Comparison of ENCODE assay signal across 12 mouse cellular contexts in the genomic region with DNA sequence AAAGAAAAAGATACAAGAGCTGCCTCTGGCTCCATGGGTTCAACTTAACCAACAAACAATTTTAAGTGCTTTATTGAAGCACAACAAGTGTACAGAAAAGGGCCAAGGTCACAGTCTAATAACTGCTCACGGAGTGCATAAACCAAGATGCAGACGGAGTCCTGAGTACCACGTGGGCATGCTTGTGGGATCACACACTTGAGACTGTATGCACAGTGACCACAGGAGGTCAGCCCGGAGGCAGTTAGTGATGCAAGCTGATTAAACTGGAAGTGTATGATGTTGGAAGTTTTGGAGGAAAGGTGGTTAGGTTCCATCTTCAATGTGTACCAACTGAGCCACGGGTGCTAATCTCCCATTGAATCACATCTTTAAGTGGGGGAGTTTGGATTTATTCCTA.
DNase-seq lines count a peak whose midpoint lies in the region; TF ChIP-seq lines count a peak whose summit lies in the region.
"Had no signal": no experiment of that assay in that cellular context is flagged by ENCODE, and none has a peak within 500 bp of the region (broad histone marks: within the 10 kb centered on the region; RNA-seq: fewer than 3 reads in every experiment).

No protein-coding gene starts in this region.

- 68% methylated on average over 5 of the region's 5 CpGs for WGBS in thymus, adult 2 months

- peak; percentile 7 for DNase-seq in adrenal gland, postnatal 25 days
- no peak for DNase-seq in adrenal gland, postnatal 10 days
- DNase-seq in left cerebral cortex, adult 2 months (ENCODE audit: extremely low spot score in 1 of 2, low spot score in 2 of 2), result no peak
- DNase-seq in left cerebral cortex, postnatal 25 days (ENCODE audit: low spot score in 2 of 2), result no peak
- peak; percentile 59 for DNase-seq in kidney, postnatal 10 days
- DNase-seq in retina, adult 2 months (ENCODE audit: low read depth, low spot score), result peak; percentile 30
- no peak for DNase-seq in cerebellum, adult 11 months
- DNase-seq in thymus, adult 2 months, result no peak
- DNase-seq: gastrocnemius, postnatal 36 days; liver had no signal

- no peaks in the 10 kb centered on the region for H3K36me3 ChIP-seq in thymus, adult 2 months (ENCODE audit: control insufficient read depth, insufficient read depth, low read length)
- H3K36me3 ChIP-seq: midbrain, embryonic 13.5 days had no signal

- TF ChIP-seq POLR2A in thymus, adult 2 months (IDR thresholded peaks at IDR 0.05; ENCODE audit: control insufficient read depth, extremely low read depth, insufficient read depth, low read length, poor library complexity), result no peak

- intact Hi-C loops in left cerebral cortex, adult 2 months (cut with DNase I), result no loop called here
- intact Hi-C loops in left cerebral cortex, postnatal 25 days (cut with DNase I), result no loop called here

- no peaks in the 10 kb centered on the region for H3K4me1 ChIP-seq in thymus, adult 2 months (replicated peaks; ENCODE audit: control insufficient read depth, insufficient read depth, low read length)

- TF ChIP-seq CTCF in left cerebral cortex, adult 2 months (IDR thresholded peaks at IDR 0.05), result peak; percentile 9
- no peak for TF ChIP-seq CTCF in thymus, adult 2 months (IDR thresholded peaks at IDR 0.05; ENCODE audit: borderline replicate concordance, control insufficient read depth, extremely low read depth, insufficient read depth, low read length, poor library complexity)

- no peak overlapping the region for H3K4me3 ChIP-seq in left cerebral cortex, adult 2 months
- no peak overlapping the region for H3K4me3 ChIP-seq in thymus, adult 2 months (ENCODE audit: control insufficient read depth, insufficient read depth, low read length)
- H3K4me3 ChIP-seq: erythroblast, embryonic 14.5 days; midbrain, embryonic 13.5 days had no signal

- H3K27me3 ChIP-seq in thymus, adult 2 months (ENCODE audit: control insufficient read depth, insufficient read depth, low read length), result no peaks in the 10 kb centered on the region
- H3K27me3 ChIP-seq: midbrain, embryonic 13.5 days had no signal

- H3K27ac ChIP-seq in left cerebral cortex, adult 2 months, result no peak overlapping the region
- no peak overlapping the region for H3K27ac ChIP-seq in thymus, adult 2 months (ENCODE audit: control insufficient read depth, insufficient read depth, low read length)
- H3K27ac ChIP-seq: midbrain, embryonic 13.5 days had no signal

Comparison
In these comparisons a context has a peak if more than half of its experiments do, and no peak if none do; other contexts are left out.
1. DNase-seq: peak in adrenal gland, postnatal 25 days (single experiment), kidney, postnatal 10 days (single experiment) and retina, adult 2 months (single experiment); none in adrenal gland, postnatal 10 days (single experiment), left cerebral cortex, adult 2 months (0 of 2), left cerebral cortex, postnatal 25 days (0 of 2), cerebellum, adult 11 months (single experiment) and thymus, adult 2 months (single experiment).